Mouse (Mus musculus) left cerebral cortex, postnatal 25 days (tissue): ENCODE results near the gene Tex30. TPM values are rescaled to one million over a fixed set of nuclear protein-coding genes. Genes with fewer than 3 reads are reported as not detected.

Experiments used
- DNase-seq, 2 experiments: peaks; one replicate each; pipeline ENCODE4 v3.0.0; 2022; ENCODE audit warnings: low spot score in 2 of 2, mixed read lengths in 1 of 2
- intact Hi-C: fragments of 180-260 bp; cut with DNase I; formaldehyde crosslinking; loops from one replicate; pipeline ENCODE4 v1.15.1; 2025
- total RNA-seq, 2 experiments: library from RNA; stranded (reverse); gene quantifications; 2 replicates each; pipeline ENCODE4 v1.2.3; 2021

The Tex30 gene
- total RNA-seq = 1 to 10 TPM; 8.5 to 9.1 TPM

GRCm38 (mm10) chr1:44102259-44102717 lies at the start of gene Tex30:
Gene Tex30 (minus strand): TSS chr1:44102441.
- DNase-seq = peak; percentile 95 to 97
- intact Hi-C loops = loop anchor here (1.0 to 5.0 kb wide), 2 partner anchors 17 to 45 kb away; partner anchors contain the start of gene Ercc5

- no peak for DNase-seq
- intact Hi-C loops = loop anchor here (5.0 to 10.0 kb wide), 2 partner anchors 46 to 164 kb away; partner anchors contain the start of gene Tex30
Observed at GRCm38 (mm10) chr1:44148706-44149105, 46.5 kb upstream of the Tex30 start.

- intact Hi-C loops = loop anchor here (5.0 to 10.0 kb wide), 2 partner anchors 45 to 163 kb away; partner anchors contain the start of gene Tex30
- DNase-seq = peak; percentile 87 to 91
Observed at GRCm38 (mm10) chr1:44147563-44148381, 45.5 kb upstream of the Tex30 start, which contains the start of gene Ercc5. Gene Ercc5 (plus strand): TSS chr1:44147744.

GRCm38 (mm10) chr1:44142747-44143146 lies 40.5 kb upstream of the Tex30 start:
- peak in 1 of 2 experiments; percentile 52 for DNase-seq
- intact Hi-C loops = loop anchor here (10.0 kb wide), 1 partner anchor 158 kb away; no protein-coding TSS in a partner anchor

- DNase-seq = no peak
- intact Hi-C loops = loop anchor here (10.0 kb wide), 1 partner anchor 155 kb away; no protein-coding TSS in a partner anchor
Observed at GRCm38 (mm10) chr1:44140232-44140631, 38.0 kb upstream of the Tex30 start.

GRCm38 (mm10) chr1:44129929-44130581 lies 27.8 kb upstream of the Tex30 start:
- no peak for DNase-seq
- intact Hi-C loops = no loop called here

GRCm38 (mm10) chr1:44125590-44125989 lies 23.3 kb upstream of the Tex30 start:
- no peak for DNase-seq
- intact Hi-C loops = no loop called here

- DNase-seq = no peak
- intact Hi-C loops = no loop called here
Observed at GRCm38 (mm10) chr1:44122256-44122655, 20.0 kb upstream of the Tex30 start.

GRCm38 (mm10) chr1:44120074-44120406 lies 17.8 kb upstream of the Tex30 start:
- no peak for DNase-seq
- intact Hi-C loops = no loop called here

GRCm38 (mm10) chr1:44119201-44120073 lies 17.2 kb upstream of the Tex30 start:
- intact Hi-C loops = loop anchor here (1.0 kb wide), 2 partner anchors 17 to 186 kb away; partner anchors contain the start of genes Tex30 and Tpp2
- DNase-seq = peak; percentile 73 to 87

GRCm38 (mm10) chr1:44118239-44119054 lies 16.2 kb upstream of the Tex30 start, which contains the start of the genes Kdelc1 and Bivm:
Gene Kdelc1 (minus strand): TSS chr1:44118808.
Gene Bivm (plus strand): TSS chr1:44118957.
- intact Hi-C loops = loop anchor here (1.0 kb wide), 2 partner anchors 16 to 185 kb away; partner anchors contain the start of genes Tex30 and Tpp2
- DNase-seq = peak; percentile 91 to 98

- intact Hi-C loops = no loop called here
- no peak for DNase-seq
Observed at GRCm38 (mm10) chr1:44117571-44117970, 15.3 kb upstream of the Tex30 start.

GRCm38 (mm10) chr1:44102939-44103338 lies 698 bp upstream of the Tex30 start:
- intact Hi-C loops = loop anchor here (1.0 to 5.0 kb wide), 2 partner anchors 16 to 44 kb away; partner anchors contain the start of gene Ercc5
- DNase-seq = no peak

- intact Hi-C loops = loop anchor here (1.0 to 5.0 kb wide), 2 partner anchors 18 to 46 kb away; partner anchors contain the start of gene Ercc5
- DNase-seq = peak; percentile 23
Observed at GRCm38 (mm10) chr1:44101448-44102225, 604 bp downstream of the Tex30 start.

GRCm38 (mm10) chr1:44064625-44065024 lies 37.6 kb downstream of the Tex30 start:
- peak; percentile 64 to 68 for DNase-seq
- intact Hi-C loops = loop anchor here (5.0 kb wide), 1 partner anchor 167 kb away; no protein-coding TSS in a partner anchor

- intact Hi-C loops = no loop called here
Observed at GRCm38 (mm10) chr1:44063439-44063838, 38.8 kb downstream of the Tex30 start.

GRCm38 (mm10) chr1:44061836-44062235 lies 40.4 kb downstream of the Tex30 start, which contains the start of gene Gm8251:
Gene Gm8251 (minus strand): TSS chr1:44061936.
- no peak for DNase-seq
- intact Hi-C loops = no loop called here

More at GRCm38 (mm10) chr1:44063439-44063838, 38.8 kb downstream of the Tex30 start:
- DNase-seq = no peak
